Mouse (Mus musculus): ENCODE measurements around the gene Gm10097.

GRCm38 (mm10) chr10:5029161-5029560 lies 39.8 kb upstream of the Gm10097 start:
- TF ChIP-seq POLR2A (IDR thresholded peaks at IDR 0.05; ENCODE audit: borderline replicate concordance, insufficient read depth, low read length) (no peak), CTCF (IDR thresholded peaks at IDR 0.05; ENCODE audit: borderline replicate concordance, insufficient read depth, low read depth, low read length) (no peak)

Data from cerebellum, adult 2 months (tissue).